Mouse (Mus musculus) heart, adult 2 months (tissue): ENCODE measurements around the gene Pbld2. TPM values are rescaled to one million over a fixed set of nuclear protein-coding genes. Genes with fewer than 3 reads are reported as not detected.

ENCODE experiments used
- DNase-seq, 2 experiments: peaks; one replicate each; pipeline ENCODE4 v3.0.0; 2021
- H3K27ac ChIP-seq: fragments of 200-600 bp; 2 replicates; pipeline ENCODE4 v1.8.1; 2022
- H3K27me3 ChIP-seq: fragments of 200-500 bp; 2 replicates; pipeline ENCODE4 v1.6.1; 2012; ENCODE audit warnings: mild to moderate bottlenecking, low read length, inconsistent platforms, mixed read lengths; ENCODE audit not compliant: control insufficient read depth, insufficient read depth
- H3K36me3 ChIP-seq: fragments of 200-500 bp; 2 replicates; pipeline ENCODE4 v1.6.1; 2012; ENCODE audit warnings: low read length, inconsistent platforms; ENCODE audit not compliant: control insufficient read depth, insufficient read depth
- H3K4me1 ChIP-seq: fragments of 200-500 bp; 2 replicates; pipeline ENCODE4 v1.6.1; 2011; ENCODE audit warnings: low read length; ENCODE audit not compliant: control insufficient read depth, insufficient read depth
- H3K4me3 ChIP-seq: fragments of 200-600 bp; 2 replicates; pipeline ENCODE4 v1.8.1; 2022
- H3K79me2 ChIP-seq: fragments of 200-500 bp; replicated peaks from 2 replicates; pipeline ENCODE4 v1.6.1; 2012; ENCODE audit warnings: mild to moderate bottlenecking, inconsistent platforms, low read length, moderate library complexity, mixed read lengths; ENCODE audit not compliant: control insufficient read depth, insufficient read depth
- H3K9ac ChIP-seq: fragments of 200-500 bp; 2 replicates; pipeline ENCODE4 v1.6.1; 2012; ENCODE audit warnings: low read depth, mild to moderate bottlenecking, control low read depth, inconsistent platforms, low read length, mixed read lengths
- CTCF ChIP-seq: fragments of 200-600 bp; IDR thresholded peaks from 2 replicates; pipeline ENCODE4 v1.8.1; 2022; ENCODE audit warnings: antibody characterized with exemption, mild to moderate bottlenecking, moderate library complexity
- EP300 ChIP-seq: fragments of 200-500 bp; IDR thresholded peaks from 2 replicates; pipeline ENCODE4 v1.6.1; 2011; ENCODE audit warnings: low read depth, low read length, control low read depth; ENCODE audit not compliant: insufficient read depth
- POLR2A ChIP-seq: fragments of 200-500 bp; IDR thresholded peaks from 2 replicates; pipeline ENCODE4 v1.6.1; 2011; ENCODE audit warnings: mild to moderate bottlenecking, low read depth, low read length, control low read depth; ENCODE audit not compliant: insufficient read depth
- WGBS: fragments of 180-500 bp; shearing (Covaris S2); methylation state at CpG from one replicate; pipeline ENCODE4 v1.1.7; 2018; 5-methylcytosine and 5-hydroxymethylcytosine counted together
- intact Hi-C: fragments of 180-260 bp; cut with DNase I; formaldehyde crosslinking; loops from one replicate; pipeline ENCODE4 v1.15.1; 2025
- polyA plus RNA-seq: library from polyadenylated mRNA; depleted of rRNA; stranded (reverse); fragments of >200 nt; gene quantifications from 2 replicates; pipeline ENCODE4 v1.2.3, GENCODE M21; 2012
- total RNA-seq, 2 experiments: library from RNA; stranded (reverse); gene quantifications; 2 replicates each; pipeline ENCODE4 v1.2.3; 2021

Pbld2 gene
- total and polyA plus RNA-seq, 3 experiments, result 0.98 to 9.9 (median 7.6) TPM

DNA sequence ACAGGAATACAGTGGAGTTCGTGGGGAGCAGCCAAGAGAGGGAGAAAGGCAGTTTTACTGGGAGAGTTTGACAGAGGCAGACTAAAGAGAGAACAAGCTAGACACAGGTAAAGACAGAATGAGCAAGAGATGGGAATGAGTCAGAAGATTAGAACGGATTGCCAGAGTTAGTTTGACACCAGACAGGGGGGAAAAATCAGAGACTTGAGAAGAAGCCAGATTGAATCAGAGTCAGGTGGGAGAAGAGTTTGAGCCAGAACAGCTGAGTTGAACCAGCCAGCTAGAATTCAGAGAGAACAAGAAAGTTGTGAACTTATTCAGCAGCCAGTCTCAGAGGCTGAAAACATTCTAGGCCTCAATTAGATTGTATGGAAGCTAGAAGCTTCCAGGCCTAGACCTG, 35.7 kb downstream of the Pbld2 start, which contains the start of gene Pbld1:
Pbld1 (plus strand) TSS at position 301 of the 400 bp plus-strand sequence.
- H3K4me3 ChIP-seq, result no peak within 1 kb of the TSS
- peaks cover 2% of the 10 kb centered on the region; the same call in 1 of the 2 replicates for H3K4me1 ChIP-seq
- no peaks in the 10 kb centered on the region for H3K27me3 ChIP-seq
- WGBS, result 82% methylated on average over 2 of the region's 2 CpGs
- no peaks in the 10 kb centered on the region for H3K79me2 ChIP-seq
- DNase-seq, result no peak
- TF ChIP-seq CTCF (no peak), EP300 (no peak), POLR2A (no peak)
- no peak within 1 kb of the TSS for H3K9ac ChIP-seq
- peak within 1 kb of the TSS; percentile 81 for H3K27ac ChIP-seq
- H3K36me3 ChIP-seq, result no peaks in the 10 kb centered on the region
- intact Hi-C loops, result no loop called here

DNA sequence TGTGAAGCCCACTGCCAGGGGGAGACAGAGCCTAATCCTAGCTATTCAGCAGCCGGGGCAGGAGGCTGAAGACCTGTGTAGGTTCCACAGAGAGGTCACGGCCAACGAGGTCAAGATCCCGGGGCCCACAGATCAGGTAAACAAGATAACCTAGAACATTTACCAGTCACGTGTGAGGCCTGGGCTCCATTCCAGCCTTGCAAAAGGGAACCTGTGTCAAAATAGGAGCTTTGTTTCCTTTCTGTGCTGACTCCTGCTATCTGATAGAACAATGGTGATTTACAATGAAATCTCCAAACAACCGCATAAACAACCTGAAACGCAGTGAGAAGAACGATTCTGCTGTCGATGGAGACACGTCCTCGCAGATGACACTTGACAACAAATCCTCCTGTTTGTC, 36.3 kb downstream of the Pbld2 start:
- no peaks in the 10 kb centered on the region for H3K36me3 ChIP-seq
- no peaks in the 10 kb centered on the region for H3K27me3 ChIP-seq
- intact Hi-C loops, result no loop called here
- H3K4me1 ChIP-seq, result peaks cover 2% of the 10 kb centered on the region; the same call in 1 of the 2 replicates
- H3K4me3 ChIP-seq, result no peak overlapping the region
- H3K79me2 ChIP-seq, result no peaks in the 10 kb centered on the region
- H3K27ac ChIP-seq, result peak overlapping the region; percentile 81
- TF ChIP-seq EP300 (peak; percentile 31; the same call in 1 of the 2 replicates), POLR2A (no peak)
- H3K9ac ChIP-seq, result no peak overlapping the region
- peak; percentile 60 for DNase-seq
- WGBS, result 31% methylated on average over 11 of the region's 11 CpGs

DNA sequence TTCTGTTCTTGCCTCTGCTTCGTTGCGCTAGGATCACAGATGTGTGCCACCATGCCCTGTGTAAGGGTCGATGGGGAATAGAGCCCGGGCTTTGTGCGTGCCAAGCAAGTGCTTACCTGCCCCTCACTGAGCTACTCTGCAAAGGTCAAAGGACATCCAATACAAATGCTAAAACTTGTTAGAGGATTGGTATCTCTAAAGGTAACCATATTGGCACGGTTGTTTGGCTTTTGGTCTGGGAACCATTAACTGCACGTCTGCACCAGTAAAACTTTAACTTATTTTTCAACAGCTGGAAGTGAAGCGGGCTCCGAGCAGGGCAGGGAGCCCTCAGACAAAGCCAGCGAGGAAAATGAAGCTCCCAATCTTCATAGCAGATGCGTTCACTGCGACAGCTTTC, 37.2 kb downstream of the Pbld2 start:
- Histone ChIP-seq H3K27ac (peak overlapping the region; percentile 81; the same call in 1 of the 2 replicates), H3K4me3 (no peak overlapping the region), H3K4me1 (peaks cover 2% of the 10 kb centered on the region; the same call in 1 of the 2 replicates), H3K36me3 (no peaks in the 10 kb centered on the region), H3K79me2 (no peaks in the 10 kb centered on the region), H3K9ac (no peak overlapping the region), H3K27me3 (no peaks in the 10 kb centered on the region)
- DNase-seq, result no peak
- TF ChIP-seq EP300, result no peak
- no peak for TF ChIP-seq POLR2A
- TF ChIP-seq CTCF, result no peak
- intact Hi-C loops, result no loop called here
- WGBS, result 82% methylated on average over 12 of the region's 12 CpGs

DNA sequence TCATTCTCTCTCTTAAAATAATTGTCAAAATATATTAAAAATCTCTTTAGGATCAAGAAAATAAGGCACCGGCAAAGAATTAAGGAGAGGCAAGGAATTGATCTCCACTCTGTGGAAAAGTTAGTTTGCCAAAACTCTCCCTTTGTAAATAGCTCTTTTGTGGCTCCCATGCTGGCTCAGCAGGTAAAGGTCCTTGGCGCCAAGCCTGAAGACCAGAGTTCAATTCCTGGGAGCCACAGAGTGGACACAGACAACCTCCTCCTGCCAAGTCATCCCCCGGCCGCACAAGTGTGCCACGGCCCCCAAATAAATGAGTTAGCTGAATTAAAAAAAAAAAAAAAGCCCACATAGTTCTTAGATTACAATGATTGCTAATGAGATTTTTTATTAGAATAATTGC, 38.6 kb downstream of the Pbld2 start:
- intact Hi-C loops, result loop anchor here (1.0 kb wide), 1 partner anchor 17 kb away; no protein-coding TSS in a partner anchor
- H3K4me1 ChIP-seq, result no peaks in the 10 kb centered on the region
- H3K27me3 ChIP-seq, result no peaks in the 10 kb centered on the region
- no peak overlapping the region for H3K4me3 ChIP-seq
- 94% methylated on average over 5 of the region's 5 CpGs for WGBS
- no peaks in the 10 kb centered on the region for H3K36me3 ChIP-seq
- H3K27ac ChIP-seq, result no peak overlapping the region
- TF ChIP-seq EP300 (no peak), CTCF (no peak), POLR2A (no peak)
- H3K9ac ChIP-seq, result no peak overlapping the region
- DNase-seq, result no peak
- no peaks in the 10 kb centered on the region for H3K79me2 ChIP-seq

DNA sequence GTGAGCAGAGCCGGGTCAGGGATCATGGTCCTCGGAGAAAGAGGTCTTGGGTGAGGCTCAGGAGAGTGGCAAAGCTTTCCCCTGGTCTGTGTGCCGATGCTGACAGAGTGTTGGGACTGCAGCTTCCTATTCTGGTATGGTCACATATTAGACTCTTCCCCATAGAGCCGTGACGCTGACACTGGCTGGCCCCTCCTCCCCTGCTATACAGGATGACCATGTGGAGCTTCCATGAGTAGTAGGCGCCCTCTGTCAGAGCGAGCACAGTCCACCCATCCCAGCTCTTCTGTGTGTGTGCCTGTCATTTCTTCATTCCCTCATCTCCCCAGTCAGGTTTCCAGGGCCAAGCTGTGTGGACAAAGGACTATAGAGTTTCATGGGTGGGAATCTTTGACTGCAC, 39.2 kb downstream of the Pbld2 start:
- H3K4me3 ChIP-seq, result no peak overlapping the region
- no peaks in the 10 kb centered on the region for H3K27me3 ChIP-seq
- intact Hi-C loops, result loop anchor here (1.0 kb wide), 1 partner anchor 18 kb away; no protein-coding TSS in a partner anchor
- no peaks in the 10 kb centered on the region for H3K79me2 ChIP-seq
- no peak overlapping the region for H3K9ac ChIP-seq
- DNase-seq, result no peak
- no peaks in the 10 kb centered on the region for H3K4me1 ChIP-seq
- no peaks in the 10 kb centered on the region for H3K36me3 ChIP-seq
- H3K27ac ChIP-seq, result no peak overlapping the region
- 77% methylated on average over 7 of the region's 7 CpGs for WGBS
- no peak for TF ChIP-seq POLR2A

DNA sequence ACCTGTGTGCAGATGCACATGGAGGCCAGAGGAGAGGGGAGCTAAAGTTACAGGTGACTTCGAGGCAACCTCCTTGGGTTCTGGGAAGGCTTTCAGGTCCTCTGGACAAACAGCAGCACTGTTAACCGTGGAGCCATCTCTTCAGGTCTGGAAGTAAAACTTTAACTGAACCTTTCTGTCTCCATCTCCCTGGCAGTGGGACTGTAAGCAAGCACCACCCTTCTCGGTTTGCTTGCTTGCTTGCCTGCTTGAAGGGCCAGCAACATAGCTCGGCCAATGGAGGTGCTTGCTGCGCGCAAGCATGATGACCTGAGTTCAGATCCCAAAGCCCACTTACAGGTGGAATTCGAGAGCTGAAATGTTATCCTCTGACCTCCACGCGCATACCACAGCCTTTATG, 40.4 kb downstream of the Pbld2 start:
- Histone ChIP-seq H3K27ac (no peak overlapping the region), H3K27me3 (no peaks in the 10 kb centered on the region), H3K36me3 (no peaks in the 10 kb centered on the region), H3K9ac (no peak overlapping the region), H3K4me3 (no peak overlapping the region), H3K4me1 (no peaks in the 10 kb centered on the region), H3K79me2 (no peaks in the 10 kb centered on the region)
- WGBS, result 84% methylated on average over 9 of the region's 9 CpGs
- DNase-seq, result no peak
- no peak for TF ChIP-seq POLR2A
- no peak for TF ChIP-seq CTCF
- no peak for TF ChIP-seq EP300
- intact Hi-C loops, result no loop called here
